Mouse (Mus musculus): Measurements from ENCODE around the gene Afm. TPM values are rescaled to one million over a fixed set of nuclear protein-coding genes. Genes with fewer than 3 reads are reported as not detected.
A peak's percentile ranks its signal among the peaks of the same experiment; 100 is the strongest.

Gene Afm
- polyA plus RNA-seq, 1 experiment, result not detected

- H3K4me3 ChIP-seq (replicated peaks; ENCODE audit: control insufficient read depth, low read depth, low read length), result no peak overlapping the region
- no peaks in the 10 kb centered on the region for H3K4me1 ChIP-seq (ENCODE audit: control insufficient read depth, insufficient read depth, low read length)
- no peak overlapping the region for H3K27ac ChIP-seq (ENCODE audit: control insufficient read depth, insufficient read depth, low read depth, low read length, poor library complexity)
- no peak for TF ChIP-seq CTCF (IDR thresholded peaks at IDR 0.05; ENCODE audit: control insufficient read depth, insufficient read depth, low read length)
- WGBS, result 86% methylated on average over 7 of the region's 7 CpGs
Measured at GRCm38 (mm10) chr5:90488323-90488722, 30.4 kb upstream of the Afm start.

- H3K4me1 ChIP-seq (ENCODE audit: control insufficient read depth, insufficient read depth, low read length), result no peaks in the 10 kb centered on the region
- TF ChIP-seq CTCF (IDR thresholded peaks at IDR 0.05; ENCODE audit: control insufficient read depth, insufficient read depth, low read length) (no peak), POLR2A (IDR thresholded peaks at IDR 0.05; ENCODE audit: borderline replicate concordance, control insufficient read depth, low read depth, low read length) (no peak)
- no peak within 1 kb of the TSS for H3K27ac ChIP-seq (ENCODE audit: control insufficient read depth, insufficient read depth, low read depth, low read length, poor library complexity)
- H3K4me3 ChIP-seq (replicated peaks; ENCODE audit: control insufficient read depth, low read depth, low read length), result no peak within 1 kb of the TSS
- 89% methylated on average over 7 of the region's 7 CpGs for WGBS
Measured at GRCm38 (mm10) chr5:90490518-90490917, 28.2 kb upstream of the Afm start, which contains the start of gene Afp. Gene Afp, plus strand, starts transcription at chr5:90490737.

GRCm38 (mm10) chr5:90492440-90492839 lies 26.3 kb upstream of the Afm start:
- 10% methylated on average over 9 of the region's 9 CpGs for WGBS
- TF ChIP-seq CTCF (IDR thresholded peaks at IDR 0.05; ENCODE audit: control insufficient read depth, insufficient read depth, low read length) (no peak), POLR2A (IDR thresholded peaks at IDR 0.05; ENCODE audit: borderline replicate concordance, control insufficient read depth, low read depth, low read length) (no peak)
- H3K27ac ChIP-seq (ENCODE audit: control insufficient read depth, insufficient read depth, low read depth, low read length, poor library complexity), result no peak overlapping the region
- no peak overlapping the region for H3K4me3 ChIP-seq (replicated peaks; ENCODE audit: control insufficient read depth, low read depth, low read length)
- H3K4me1 ChIP-seq (ENCODE audit: control insufficient read depth, insufficient read depth, low read length), result no peaks in the 10 kb centered on the region

GRCm38 (mm10) chr5:90494308-90494707 lies 24.4 kb upstream of the Afm start:
- Histone ChIP-seq H3K4me1 (ENCODE audit: control insufficient read depth, insufficient read depth, low read length) (no peaks in the 10 kb centered on the region), H3K4me3 (replicated peaks; ENCODE audit: control insufficient read depth, low read depth, low read length) (no peak overlapping the region), H3K27ac (ENCODE audit: control insufficient read depth, insufficient read depth, low read depth, low read length, poor library complexity) (no peak overlapping the region)
- WGBS, result 71% methylated on average over 4 of the region's 4 CpGs
- no peak for TF ChIP-seq CTCF (IDR thresholded peaks at IDR 0.05; ENCODE audit: control insufficient read depth, insufficient read depth, low read length)
- TF ChIP-seq POLR2A (IDR thresholded peaks at IDR 0.05; ENCODE audit: borderline replicate concordance, control insufficient read depth, low read depth, low read length), result no peak

GRCm38 (mm10) chr5:90499509-90499908 lies 19.2 kb upstream of the Afm start:
- 86% methylated on average over 7 of the region's 7 CpGs for WGBS
- TF ChIP-seq CTCF (IDR thresholded peaks at IDR 0.05; ENCODE audit: control insufficient read depth, insufficient read depth, low read length) (no peak), POLR2A (IDR thresholded peaks at IDR 0.05; ENCODE audit: borderline replicate concordance, control insufficient read depth, low read depth, low read length) (no peak)
- no peaks in the 10 kb centered on the region for H3K4me1 ChIP-seq (ENCODE audit: control insufficient read depth, insufficient read depth, low read length)
- no peak overlapping the region for H3K4me3 ChIP-seq (replicated peaks; ENCODE audit: control insufficient read depth, low read depth, low read length)
- H3K27ac ChIP-seq (ENCODE audit: control insufficient read depth, insufficient read depth, low read depth, low read length, poor library complexity), result no peak overlapping the region

- WGBS, result 0% methylated on average over 6 of the region's 6 CpGs
- TF ChIP-seq POLR2A (IDR thresholded peaks at IDR 0.05; ENCODE audit: borderline replicate concordance, control insufficient read depth, low read depth, low read length) (no peak), CTCF (IDR thresholded peaks at IDR 0.05; ENCODE audit: control insufficient read depth, insufficient read depth, low read length) (peak; percentile 84)
- Histone ChIP-seq H3K4me3 (replicated peaks; ENCODE audit: control insufficient read depth, low read depth, low read length) (no peak overlapping the region), H3K4me1 (ENCODE audit: control insufficient read depth, insufficient read depth, low read length) (peaks cover 2% of the 10 kb centered on the region), H3K27ac (ENCODE audit: control insufficient read depth, insufficient read depth, low read depth, low read length, poor library complexity) (no peak overlapping the region)
Measured at GRCm38 (mm10) chr5:90500714-90501113, 18.0 kb upstream of the Afm start.

- H3K4me1 ChIP-seq (ENCODE audit: control insufficient read depth, insufficient read depth, low read length), result peaks cover 2% of the 10 kb centered on the region
- WGBS, result 78% methylated on average over 5 of the region's 5 CpGs
- TF ChIP-seq POLR2A (IDR thresholded peaks at IDR 0.05; ENCODE audit: borderline replicate concordance, control insufficient read depth, low read depth, low read length) (no peak), CTCF (IDR thresholded peaks at IDR 0.05; ENCODE audit: control insufficient read depth, insufficient read depth, low read length) (no peak)
- no peak overlapping the region for H3K27ac ChIP-seq (ENCODE audit: control insufficient read depth, insufficient read depth, low read depth, low read length, poor library complexity)
- no peak overlapping the region for H3K4me3 ChIP-seq (replicated peaks; ENCODE audit: control insufficient read depth, low read depth, low read length)
Measured at GRCm38 (mm10) chr5:90501752-90502151, 17.0 kb upstream of the Afm start.

- Histone ChIP-seq H3K4me1 (ENCODE audit: control insufficient read depth, insufficient read depth, low read length) (peaks cover 2% of the 10 kb centered on the region), H3K4me3 (replicated peaks; ENCODE audit: control insufficient read depth, low read depth, low read length) (no peak overlapping the region), H3K27ac (ENCODE audit: control insufficient read depth, insufficient read depth, low read depth, low read length, poor library complexity) (no peak overlapping the region)
- TF ChIP-seq CTCF (IDR thresholded peaks at IDR 0.05; ENCODE audit: control insufficient read depth, insufficient read depth, low read length) (no peak), POLR2A (IDR thresholded peaks at IDR 0.05; ENCODE audit: borderline replicate concordance, control insufficient read depth, low read depth, low read length) (no peak)
- 12% methylated on average over 11 of the region's 11 CpGs for WGBS
Measured at GRCm38 (mm10) chr5:90504742-90505141, 14.0 kb upstream of the Afm start.

GRCm38 (mm10) chr5:90506507-90506906 lies 12.2 kb upstream of the Afm start:
- H3K27ac ChIP-seq (ENCODE audit: control insufficient read depth, insufficient read depth, low read depth, low read length, poor library complexity), result no peak overlapping the region
- TF ChIP-seq POLR2A (IDR thresholded peaks at IDR 0.05; ENCODE audit: borderline replicate concordance, control insufficient read depth, low read depth, low read length), result no peak
- no peak for TF ChIP-seq CTCF (IDR thresholded peaks at IDR 0.05; ENCODE audit: control insufficient read depth, insufficient read depth, low read length)
- 83% methylated on average over 2 of the region's 2 CpGs for WGBS
- no peak overlapping the region for H3K4me3 ChIP-seq (replicated peaks; ENCODE audit: control insufficient read depth, low read depth, low read length)
- peaks cover 2% of the 10 kb centered on the region for H3K4me1 ChIP-seq (ENCODE audit: control insufficient read depth, insufficient read depth, low read length)
